In genomic region chr2:160884830-160885229, GRCm38 (mm10) we compare ENCODE assay signal across 8 mouse cellular contexts. TPM values are rescaled to one million over a fixed set of nuclear protein-coding genes. Genes with fewer than 3 reads are reported as not detected.
DNase-seq lines count a peak whose midpoint lies in the region; ATAC-seq and TF ChIP-seq lines count a peak whose summit lies in the region.
"Had no signal": no experiment of that assay in that cellular context is flagged by ENCODE, and none has a peak within 500 bp of the region (broad histone marks: within the 10 kb centered on the region; RNA-seq: fewer than 3 reads in every experiment).

No protein-coding gene starts in this region.

- H3K36me3 ChIP-seq in hindbrain, embryonic 14.5 days (replicated peaks; ENCODE audit: control insufficient read depth, insufficient read depth): no peaks in the 10 kb centered on the region
- no peaks in the 10 kb centered on the region for H3K36me3 ChIP-seq in hindbrain, embryonic 16.5 days (ENCODE audit: control insufficient read depth, insufficient read depth, low read length)
- no peaks in the 10 kb centered on the region for H3K36me3 ChIP-seq in CH12.LX (replicated peaks in 1 of 2; ENCODE audit: control insufficient read depth in 1 of 2, insufficient read depth in 1 of 2, low read length in 1 of 2)
- no peaks in the 10 kb centered on the region for H3K36me3 ChIP-seq in limb, embryonic 11.5 days (ENCODE audit: control insufficient read depth, insufficient read depth, low read length)
- H3K36me3 ChIP-seq in thymus, adult 2 months (ENCODE audit: control insufficient read depth, insufficient read depth, low read length): no peaks in the 10 kb centered on the region

- WGBS in hindbrain, embryonic 14.5 days: 34% methylated on average over 2 of the region's 2 CpGs
- WGBS in hindbrain, embryonic 16.5 days: 34% methylated on average over 2 of the region's 2 CpGs
- 22% methylated on average over 2 of the region's 2 CpGs for WGBS in limb, embryonic 11.5 days
- 31% methylated on average over 2 of the region's 2 CpGs for WGBS in thymus, adult 2 months

- in situ Hi-C loops in CH12.LX (cut with MboI; ENCODE audit: low pct_ligation_motif_present, low pct_unique_long_range_greater_than_20kb, low sequenced_read_pairs): loop anchor here (5.0 to 10.0 kb wide), 2 partner anchors 170 to 283 kb away; no protein-coding TSS in a partner anchor

- TF ChIP-seq EP300 in CH12.LX (IDR thresholded peaks at IDR 0.05; ENCODE audit: low read length): no peak

- H3K9ac ChIP-seq in hindbrain, embryonic 14.5 days: no peak overlapping the region
- H3K9ac ChIP-seq in hindbrain, embryonic 16.5 days (ENCODE audit: low read depth, low read length): no peak overlapping the region
- H3K9ac ChIP-seq in CH12.LX (ENCODE audit: insufficient read depth, low read depth): no peak overlapping the region
- H3K9ac ChIP-seq in limb, embryonic 11.5 days (ENCODE audit: low read length): no peak overlapping the region

- no peak overlapping the region for H3K27ac ChIP-seq in hindbrain, embryonic 14.5 days
- H3K27ac ChIP-seq in hindbrain, embryonic 16.5 days (ENCODE audit: low read depth, low read length): no peak overlapping the region
- H3K27ac ChIP-seq in CH12.LX (ENCODE audit: insufficient read depth, low read depth): no peak overlapping the region
- H3K27ac ChIP-seq in limb, embryonic 11.5 days (replicated peaks; ENCODE audit: low read depth, low read length): no peak overlapping the region
- H3K27ac ChIP-seq in thymus, adult 2 months (ENCODE audit: control insufficient read depth, insufficient read depth, low read length): no peak overlapping the region

- no peak for TF ChIP-seq POLR2A in CH12.LX (IDR thresholded peaks at IDR 0.05; ENCODE audit: low read depth, low read length)
- no peak for TF ChIP-seq POLR2A in thymus, adult 2 months (IDR thresholded peaks at IDR 0.05; ENCODE audit: control insufficient read depth, extremely low read depth, insufficient read depth, low read length, poor library complexity)

- no peaks in the 10 kb centered on the region for H3K9me3 ChIP-seq in hindbrain, embryonic 14.5 days (ENCODE audit: control insufficient read depth, low read length)
- no peaks in the 10 kb centered on the region for H3K9me3 ChIP-seq in hindbrain, embryonic 16.5 days (ENCODE audit: control insufficient read depth, low read length)
- no peaks in the 10 kb centered on the region for H3K9me3 ChIP-seq in CH12.LX (replicated peaks; ENCODE audit: low read length)
- no peaks in the 10 kb centered on the region for H3K9me3 ChIP-seq in limb, embryonic 11.5 days (ENCODE audit: control insufficient read depth, low read length)
- H3K9me3 ChIP-seq: megakaryocyte, embryonic 14.5 days had no signal

- no peak overlapping the region for H3K4me3 ChIP-seq in hindbrain, embryonic 14.5 days (replicated peaks; ENCODE audit: low read length)
- H3K4me3 ChIP-seq in hindbrain, embryonic 16.5 days (ENCODE audit: low read length): no peak overlapping the region
- no peak overlapping the region for H3K4me3 ChIP-seq in CH12.LX (replicated peaks in 1 of 3; ENCODE audit: low read depth in 2 of 3, low read length in 2 of 3, poor library complexity in 1 of 3)
- H3K4me3 ChIP-seq in limb, embryonic 11.5 days (ENCODE audit: low read depth, low read length): no peak overlapping the region
- H3K4me3 ChIP-seq in thymus, adult 2 months (ENCODE audit: control insufficient read depth, insufficient read depth, low read length): no peak overlapping the region
- H3K4me3 ChIP-seq: megakaryocyte, embryonic 14.5 days had no signal

- TF ChIP-seq CTCF in CH12.LX (conservative IDR thresholded peaks at IDR 0.05 in 1 of 2, IDR thresholded peaks at IDR 0.05 in 1 of 2; ENCODE audit: low read depth in 2 of 2, low read length in 2 of 2): peak; percentile 80 to 91
- no peak for TF ChIP-seq CTCF in thymus, adult 2 months (IDR thresholded peaks at IDR 0.05; ENCODE audit: borderline replicate concordance, control insufficient read depth, extremely low read depth, insufficient read depth, low read length, poor library complexity)

- peak; percentile 71 for TF ChIP-seq RAD21 in CH12.LX (IDR thresholded peaks at IDR 0.05; ENCODE audit: low read depth, low read length)

- 0 out of 2 replicates have a peak, but pooled peaks cover 6% of the 10 kb centered on the region for H3K4me1 ChIP-seq in hindbrain, embryonic 14.5 days (replicated peaks; ENCODE audit: control insufficient read depth, insufficient read depth, low read length)
- H3K4me1 ChIP-seq in hindbrain, embryonic 16.5 days (ENCODE audit: control insufficient read depth, insufficient read depth, low read depth, low read length): peaks cover 6% of the 10 kb centered on the region
- peaks cover 0 to 8% of the 10 kb centered on the region in 2 experiments; a peak in 2 of 4 replicates for H3K4me1 ChIP-seq in CH12.LX (ENCODE audit: control insufficient read depth in 1 of 2, insufficient read depth in 2 of 2)
- no peaks in the 10 kb centered on the region for H3K4me1 ChIP-seq in limb, embryonic 11.5 days (ENCODE audit: control insufficient read depth, insufficient read depth, low read length)
- H3K4me1 ChIP-seq in thymus, adult 2 months (replicated peaks; ENCODE audit: control insufficient read depth, insufficient read depth, low read length): peaks cover 12% of the 10 kb centered on the region

- dilution Hi-C loops in CH12.LX (cut with MboI; ENCODE audit: extremely low pct_ligation_motif_present, extremely low pct_unique_long_range_greater_than_20kb, low sequenced_read_pairs): no loop called here

- H3K4me2 ChIP-seq in hindbrain, embryonic 14.5 days (replicated peaks): no peak overlapping the region
- no peak overlapping the region for H3K4me2 ChIP-seq in hindbrain, embryonic 16.5 days (ENCODE audit: low read length)
- no peak overlapping the region for H3K4me2 ChIP-seq in CH12.LX (ENCODE audit: insufficient read depth, low read depth, poor library complexity, severe bottlenecking)
- H3K4me2 ChIP-seq in limb, embryonic 11.5 days (ENCODE audit: low read depth, severe bottlenecking): no peak overlapping the region

- no peaks in the 10 kb centered on the region for H3K79me2 ChIP-seq in CH12.LX (replicated peaks; ENCODE audit: control insufficient read depth, extremely low read depth, insufficient read depth, poor library complexity, severe bottlenecking)

- H3K27me3 ChIP-seq in hindbrain, embryonic 14.5 days (ENCODE audit: control insufficient read depth, insufficient read depth, low read length): peaks cover 12% of the 10 kb centered on the region
- peaks cover 4% of the 10 kb centered on the region for H3K27me3 ChIP-seq in hindbrain, embryonic 16.5 days (replicated peaks; ENCODE audit: control insufficient read depth, insufficient read depth, low read length)
- H3K27me3 ChIP-seq in CH12.LX (replicated peaks): no peaks in the 10 kb centered on the region
- H3K27me3 ChIP-seq in limb, embryonic 11.5 days (ENCODE audit: control insufficient read depth, insufficient read depth, low read length): no peaks in the 10 kb centered on the region
- no peaks in the 10 kb centered on the region for H3K27me3 ChIP-seq in thymus, adult 2 months (ENCODE audit: control insufficient read depth, insufficient read depth, low read length)

- peak; percentile 44 for DNase-seq in hindbrain, embryonic 14.5 days (ENCODE audit: low spot score)
- peak; percentile 71 for DNase-seq in 416B (ENCODE audit: low read depth)
- DNase-seq in CH12.LX (ENCODE audit: extremely low read depth): peak; percentile 66
- peak; percentile 73 to 81 for DNase-seq in cerebellum, postnatal 10 days
- DNase-seq in limb, embryonic 11.5 days (ENCODE audit: low spot score): peak; percentile 82
- DNase-seq in thymus, adult 2 months: peak; percentile 58

- ATAC-seq in hindbrain, embryonic 14.5 days (ENCODE audit: low FRiP score): no peak
- no peak for ATAC-seq in hindbrain, embryonic 16.5 days
- no peak for ATAC-seq in limb, embryonic 11.5 days (ENCODE audit: insufficient number of reproducible peaks, low FRiP score, low TSS enrichment, low read depth)

TF ChIP-seq in CH12.LX, 34 proteins besides CTCF, POLR2A, EP300 and RAD21 (continues in another document):
- TF ChIP-seq MEF2A (IDR thresholded peaks at IDR 0.05; ENCODE audit: borderline replicate concordance, low read depth, low read length): no peak
- no peak for TF ChIP-seq CHD1 (IDR thresholded peaks at IDR 0.05; ENCODE audit: low read depth, low read length)
- peak; percentile 46 for TF ChIP-seq JUND (conservative IDR thresholded peaks at IDR 0.05; ENCODE audit: low read depth, low read length)
- TF ChIP-seq HCFC1 (IDR thresholded peaks at IDR 0.05; ENCODE audit: low read depth, low read length): no peak
- TF ChIP-seq ZC3H11A (IDR thresholded peaks at IDR 0.05; ENCODE audit: low read depth, low read length): no peak
- no peak for TF ChIP-seq MAZ (IDR thresholded peaks at IDR 0.05; ENCODE audit: low read depth, low read length)
- TF ChIP-seq ZNF384 (IDR thresholded peaks at IDR 0.05; ENCODE audit: low read depth, low read length): no peak
- no peak for TF ChIP-seq RCOR1 (conservative IDR thresholded peaks at IDR 0.05; ENCODE audit: low read depth, low read length)

RNA-seq across cellular contexts. Expression of gene Lpin3, which starts 4.4 kb away (rescaled TPM):
- polyA plus RNA-seq in hindbrain, embryonic 14.5 days (2014; fragmentation: Nextera tagmentation; extraction: Ambion mirVana): 0.22 and 0.66 TPM in 2 replicates
- polyA plus RNA-seq in hindbrain, embryonic 16.5 days (2015; fragmentation: Nextera tagmentation; extraction: Ambion mirVana): 0.43 and 0.66 TPM in 2 replicates
- total RNA-seq in CH12.LX (2012; rRNA removed): 0.88 and 1.1 TPM in 2 replicates
- total RNA-seq in CH12.LX (2014; rRNA removed): not detected in 2 replicates
- polyA plus RNA-seq in CH12.LX (2012; ENCODE audit: insufficient read length, low read depth): not detected in 2 replicates
- 0.99 and 1.2 TPM in 2 replicates for polyA plus RNA-seq in limb, embryonic 11.5 days (2014; fragmentation: Nextera tagmentation; extraction: Ambion mirVana)
- polyA plus RNA-seq in thymus, adult 2 months (2012; rRNA removed): 1.8 and 2.5 TPM in 2 replicates

RNA-seq across cellular contexts. Expression of gene Zhx3, which starts 12.0 kb away (rescaled TPM):
- 17.9 and 19.6 TPM in 2 replicates for polyA plus RNA-seq in hindbrain, embryonic 14.5 days (2014; fragmentation: Nextera tagmentation; extraction: Ambion mirVana)
- 19.9 and 21.0 TPM in 2 replicates for polyA plus RNA-seq in hindbrain, embryonic 16.5 days (2015; fragmentation: Nextera tagmentation; extraction: Ambion mirVana)
- total RNA-seq in CH12.LX (2012; rRNA removed) (3.7 and 4.2 TPM in 2 replicates), CH12.LX (2014; rRNA removed) (1.3 and 1.7 TPM in 2 replicates)
- 2.6 and 4.4 TPM in 2 replicates for polyA plus RNA-seq in CH12.LX (2012; ENCODE audit: insufficient read length, low read depth)
- polyA plus RNA-seq in limb, embryonic 11.5 days (2014; fragmentation: Nextera tagmentation; extraction: Ambion mirVana): 8.2 and 10.2 TPM in 2 replicates
- 7.8 and 9.1 TPM in 2 replicates for polyA plus RNA-seq in thymus, adult 2 months (2012; rRNA removed)

RNA-seq across cellular contexts. Expression of gene Emilin3, which starts 27.3 kb away (rescaled TPM):
- 0.52 and 0.55 TPM in 2 replicates for polyA plus RNA-seq in hindbrain, embryonic 14.5 days (2014; fragmentation: Nextera tagmentation; extraction: Ambion mirVana)
- polyA plus RNA-seq in hindbrain, embryonic 16.5 days (2015; fragmentation: Nextera tagmentation; extraction: Ambion mirVana): 0.70 and 1.3 TPM in 2 replicates
- total RNA-seq in CH12.LX (2012; rRNA removed) (not detected in 2 replicates), CH12.LX (2014; rRNA removed) (not detected in 2 replicates)
- not detected in 2 replicates for polyA plus RNA-seq in CH12.LX (2012; ENCODE audit: insufficient read length, low read depth)
- polyA plus RNA-seq in limb, embryonic 11.5 days (2014; fragmentation: Nextera tagmentation; extraction: Ambion mirVana): 3.5 and 3.8 TPM in 2 replicates
- 0.11 and 0.14 TPM in 2 replicates for polyA plus RNA-seq in thymus, adult 2 months (2012; rRNA removed)
